Mouse (Mus musculus): Measurements from ENCODE around the gene a. TPM values are rescaled to one million over a fixed set of nuclear protein-coding genes. Genes with fewer than 3 reads are reported as not detected.
"Not testable (repeated sequence)": the region's sequence is repeated elsewhere in the genome, so short reads cannot be mapped to it uniquely, and the experiment has no call there.

Gene a
- polyA plus RNA-seq, 1 experiment = not detected

DNA sequence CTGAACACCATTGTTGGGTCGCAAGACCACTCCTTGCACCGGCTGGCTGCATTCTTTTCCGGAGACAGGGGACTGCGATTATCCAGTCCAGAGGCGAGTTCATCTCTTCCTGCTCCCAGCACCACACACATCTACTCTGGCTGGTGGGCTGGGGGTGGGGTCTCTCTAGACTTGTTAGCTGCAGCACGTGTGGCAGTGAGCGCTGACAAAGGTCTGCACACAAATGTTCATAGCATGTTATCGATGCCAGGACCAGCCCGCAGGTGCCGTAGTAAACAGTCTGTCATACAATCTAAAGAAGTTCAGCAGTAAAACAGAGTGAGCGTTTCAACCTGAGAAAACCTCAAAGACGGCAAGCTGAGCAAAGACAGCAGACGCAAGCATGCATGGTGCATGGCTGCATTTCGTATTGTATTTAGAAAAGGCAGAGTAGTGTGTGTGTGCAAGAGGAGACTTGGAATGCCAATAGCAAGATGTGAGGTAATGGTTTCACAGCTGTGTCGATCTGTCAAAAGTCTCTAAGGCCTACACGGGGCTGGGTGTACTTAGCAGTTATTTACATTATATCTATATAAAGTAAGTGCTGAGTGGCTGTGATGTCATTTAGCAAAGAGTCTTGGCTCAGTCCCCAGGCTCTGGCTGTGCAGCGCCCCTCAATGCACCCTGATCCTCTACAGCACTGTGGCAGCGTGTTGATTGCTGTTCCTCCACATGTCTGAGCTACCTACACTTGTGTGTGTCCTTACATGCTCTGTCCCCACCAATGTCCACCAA, 180.9 kb downstream of the a start:
- Histone ChIP-seq H3K4me1 (ENCODE audit: control insufficient read depth, insufficient read depth, low read length) (no peaks in the 10 kb centered on the region), H3K4me3 (replicated peaks; ENCODE audit: control insufficient read depth, low read depth, low read length) (no peak overlapping the region), H3K27ac (ENCODE audit: control insufficient read depth, insufficient read depth, low read depth, low read length, poor library complexity) (no peak overlapping the region)
- 80% methylated on average over 18 of the region's 18 CpGs for WGBS
- TF ChIP-seq CTCF (IDR thresholded peaks at IDR 0.05; ENCODE audit: control insufficient read depth, insufficient read depth, low read length) (no peak), POLR2A (IDR thresholded peaks at IDR 0.05; ENCODE audit: borderline replicate concordance, control insufficient read depth, low read depth, low read length) (no peak)

DNA sequence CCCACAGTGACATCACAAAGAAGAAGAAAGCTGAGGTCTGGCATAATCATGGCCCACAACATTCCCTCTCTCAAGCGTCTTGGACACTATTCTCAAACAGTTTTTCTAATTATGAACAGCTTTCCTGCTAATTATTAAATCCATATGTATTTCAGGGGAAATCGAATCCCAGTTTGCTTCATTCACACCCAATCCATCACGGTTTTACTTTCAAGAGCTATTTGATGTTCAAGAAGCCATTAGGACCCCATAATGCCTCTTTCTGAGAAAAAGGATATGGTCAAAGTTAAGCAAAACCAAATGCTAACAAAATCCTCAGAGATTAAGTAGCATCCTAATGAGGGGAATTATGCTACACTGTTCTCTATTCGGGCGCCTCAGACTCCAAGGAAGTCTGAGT, 181.8 kb downstream of the a start:
- TF ChIP-seq POLR2A (IDR thresholded peaks at IDR 0.05; ENCODE audit: borderline replicate concordance, control insufficient read depth, low read depth, low read length) = no peak
- H3K4me1 ChIP-seq (ENCODE audit: control insufficient read depth, insufficient read depth, low read length) = no peaks in the 10 kb centered on the region
- 84% methylated on average over 5 of the region's 5 CpGs for WGBS
- H3K4me3 ChIP-seq (replicated peaks; ENCODE audit: control insufficient read depth, low read depth, low read length) = no peak overlapping the region
- no peak overlapping the region for H3K27ac ChIP-seq (ENCODE audit: control insufficient read depth, insufficient read depth, low read depth, low read length, poor library complexity)

DNA sequence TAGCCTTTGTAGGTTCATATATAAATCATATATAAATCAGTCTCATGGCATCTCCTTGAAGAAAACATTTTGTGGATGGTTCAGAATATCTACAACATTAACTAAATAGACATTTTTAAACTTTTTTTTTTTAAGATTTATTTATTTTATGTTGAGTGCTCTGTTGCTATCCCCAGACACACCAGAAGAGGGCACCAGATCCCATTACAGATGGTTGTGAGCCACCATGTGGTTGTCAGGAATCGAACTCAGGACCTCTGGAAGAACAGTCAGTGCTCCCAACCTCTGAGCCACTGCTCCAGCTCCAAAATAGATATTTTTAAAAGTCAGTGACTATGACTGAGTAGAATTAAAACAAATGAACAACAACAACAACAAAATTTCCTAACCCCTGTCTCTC, 195.4 kb downstream of the a start:
- Histone ChIP-seq H3K4me3 (replicated peaks; ENCODE audit: control insufficient read depth, low read depth, low read length) (no peak overlapping the region), H3K27ac (ENCODE audit: control insufficient read depth, insufficient read depth, low read depth, low read length, poor library complexity) (no peak overlapping the region), H3K4me1 (ENCODE audit: control insufficient read depth, insufficient read depth, low read length) (no peaks in the 10 kb centered on the region; the same call in none of the 2 replicates)
- TF ChIP-seq CTCF (IDR thresholded peaks at IDR 0.05; ENCODE audit: control insufficient read depth, insufficient read depth, low read length) (no peak), POLR2A (IDR thresholded peaks at IDR 0.05; ENCODE audit: borderline replicate concordance, control insufficient read depth, low read depth, low read length) (no peak)
- 53% methylated on average over 1 of the region's 1 CpGs for WGBS

DNA sequence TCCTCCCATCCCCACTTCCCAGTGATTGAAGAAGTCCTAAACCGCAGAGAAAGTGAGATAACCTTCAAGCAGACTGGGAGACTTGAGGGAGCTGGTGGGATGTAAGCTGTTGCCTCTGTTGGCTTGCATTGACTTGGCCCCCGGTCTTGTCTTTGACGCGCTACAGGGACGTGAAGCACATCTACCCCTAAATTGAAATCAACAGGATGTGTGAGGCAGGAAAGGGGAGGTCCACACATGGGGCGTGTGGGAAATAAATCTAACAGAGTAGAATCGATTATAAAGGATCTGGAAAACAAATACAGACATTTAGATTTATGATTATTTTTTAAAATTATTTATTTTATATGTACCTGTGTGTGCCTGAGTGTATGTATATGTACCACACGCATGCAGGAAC, 200.2 kb downstream of the a start:
- Histone ChIP-seq H3K4me1 (ENCODE audit: control insufficient read depth, insufficient read depth, low read length) (no peaks in the 10 kb centered on the region; the same call in none of the 2 replicates), H3K4me3 (replicated peaks; ENCODE audit: control insufficient read depth, low read depth, low read length) (no peak overlapping the region), H3K27ac (ENCODE audit: control insufficient read depth, insufficient read depth, low read depth, low read length, poor library complexity) (no peak overlapping the region)
- 29% methylated on average over 8 of the region's 8 CpGs for WGBS
- TF ChIP-seq CTCF (IDR thresholded peaks at IDR 0.05; ENCODE audit: control insufficient read depth, insufficient read depth, low read length) (no peak), POLR2A (IDR thresholded peaks at IDR 0.05; ENCODE audit: borderline replicate concordance, control insufficient read depth, low read depth, low read length) (no peak)

DNA sequence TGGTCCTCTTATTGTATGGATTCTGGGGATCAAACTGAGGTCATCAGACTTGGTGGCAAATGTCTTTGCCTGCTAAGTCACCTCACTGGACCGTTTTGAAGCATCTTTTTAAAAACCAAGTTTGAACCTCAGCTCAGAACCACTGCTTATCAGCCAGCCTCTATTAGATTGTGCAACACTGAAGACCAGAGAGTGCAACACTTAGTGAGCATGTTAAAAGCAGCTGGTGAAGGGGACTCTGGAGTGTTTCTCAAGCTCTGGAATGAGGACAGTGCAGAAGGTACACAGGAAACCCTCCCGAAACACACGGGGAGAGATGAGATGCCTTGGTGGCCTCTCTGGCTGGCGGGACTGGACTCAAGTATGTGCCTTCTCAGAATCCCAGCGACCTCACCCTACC, 200.9 kb downstream of the a start:
- Histone ChIP-seq H3K4me3 (replicated peaks; ENCODE audit: control insufficient read depth, low read depth, low read length) (no peak overlapping the region), H3K4me1 (ENCODE audit: control insufficient read depth, insufficient read depth, low read length) (no peaks in the 10 kb centered on the region; the same call in none of the 2 replicates), H3K27ac (ENCODE audit: control insufficient read depth, insufficient read depth, low read depth, low read length, poor library complexity) (no peak overlapping the region)
- 55% methylated on average over 5 of the region's 5 CpGs for WGBS
- TF ChIP-seq CTCF (IDR thresholded peaks at IDR 0.05; ENCODE audit: control insufficient read depth, insufficient read depth, low read length) (no peak), POLR2A (IDR thresholded peaks at IDR 0.05; ENCODE audit: borderline replicate concordance, control insufficient read depth, low read depth, low read length) (no peak)

DNA sequence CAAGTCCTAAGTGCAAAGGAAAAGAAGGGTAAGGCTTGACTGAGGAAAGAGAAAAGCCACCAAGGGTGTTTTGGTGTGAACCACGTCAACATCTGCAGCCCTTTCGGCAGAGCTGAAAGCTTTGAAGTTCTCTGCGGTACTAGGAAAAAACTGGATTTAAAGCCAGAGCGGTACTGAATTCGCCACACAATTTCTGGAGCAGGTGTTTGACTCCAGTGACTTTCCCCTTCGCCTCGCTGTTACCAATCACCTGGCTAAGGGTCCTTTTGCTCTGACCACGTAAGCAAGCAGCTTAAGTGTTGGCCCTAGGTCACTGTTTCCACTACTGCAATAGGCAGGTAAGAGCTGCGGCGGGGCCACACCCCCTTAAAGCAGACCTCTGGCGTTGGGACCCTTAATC, 214.3 kb downstream of the a start:
- Histone ChIP-seq H3K27ac (ENCODE audit: control insufficient read depth, insufficient read depth, low read depth, low read length, poor library complexity) (no peak overlapping the region), H3K4me1 (ENCODE audit: control insufficient read depth, insufficient read depth, low read length) (no peaks in the 10 kb centered on the region), H3K4me3 (replicated peaks; ENCODE audit: control insufficient read depth, low read depth, low read length) (no peak overlapping the region)
- 89% methylated on average over 11 of the region's 11 CpGs for WGBS
- TF ChIP-seq CTCF (IDR thresholded peaks at IDR 0.05; ENCODE audit: control insufficient read depth, insufficient read depth, low read length) (no peak), POLR2A (IDR thresholded peaks at IDR 0.05; ENCODE audit: borderline replicate concordance, control insufficient read depth, low read depth, low read length) (no peak)

DNA sequence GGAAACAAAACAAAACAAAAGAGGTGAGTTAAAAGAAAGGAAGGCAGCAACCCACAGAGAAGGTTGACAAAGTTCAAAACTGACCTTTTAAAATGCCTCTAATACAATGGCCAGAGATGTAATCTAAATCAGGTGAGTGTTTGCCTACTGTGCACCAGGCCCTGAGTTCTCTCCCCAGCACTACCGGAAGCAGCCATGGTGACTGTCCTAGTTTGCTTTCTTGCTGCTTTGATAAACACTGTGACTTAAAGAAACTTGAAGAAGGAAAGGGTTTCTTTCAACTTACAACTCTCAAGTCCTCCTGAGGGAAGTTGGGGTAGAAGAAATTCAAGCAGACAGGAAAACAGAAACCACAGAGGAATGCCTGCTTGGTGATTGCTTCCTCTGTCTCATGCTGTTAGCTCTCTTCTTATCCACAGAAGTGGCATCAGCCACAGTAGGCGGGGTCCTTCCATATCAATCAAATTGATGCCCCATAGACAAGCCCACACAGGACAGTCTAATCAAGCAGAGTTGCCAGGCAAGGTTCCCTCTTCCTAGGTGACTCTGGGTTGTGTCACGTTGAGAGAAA, 220.0 kb downstream of the a start:
- no peak overlapping the region for H3K4me3 ChIP-seq (replicated peaks; ENCODE audit: control insufficient read depth, low read depth, low read length)
- no peak overlapping the region for H3K27ac ChIP-seq (ENCODE audit: control insufficient read depth, insufficient read depth, low read depth, low read length, poor library complexity)
- under 1% methylated on average over 3 of the region's 3 CpGs for WGBS
- H3K4me1 ChIP-seq (ENCODE audit: control insufficient read depth, insufficient read depth, low read length) = no peaks in the 10 kb centered on the region; the same call in 1 of the 2 replicates
- TF ChIP-seq CTCF (IDR thresholded peaks at IDR 0.05; ENCODE audit: control insufficient read depth, insufficient read depth, low read length) (no peak), POLR2A (IDR thresholded peaks at IDR 0.05; ENCODE audit: borderline replicate concordance, control insufficient read depth, low read depth, low read length) (no peak)

DNA sequence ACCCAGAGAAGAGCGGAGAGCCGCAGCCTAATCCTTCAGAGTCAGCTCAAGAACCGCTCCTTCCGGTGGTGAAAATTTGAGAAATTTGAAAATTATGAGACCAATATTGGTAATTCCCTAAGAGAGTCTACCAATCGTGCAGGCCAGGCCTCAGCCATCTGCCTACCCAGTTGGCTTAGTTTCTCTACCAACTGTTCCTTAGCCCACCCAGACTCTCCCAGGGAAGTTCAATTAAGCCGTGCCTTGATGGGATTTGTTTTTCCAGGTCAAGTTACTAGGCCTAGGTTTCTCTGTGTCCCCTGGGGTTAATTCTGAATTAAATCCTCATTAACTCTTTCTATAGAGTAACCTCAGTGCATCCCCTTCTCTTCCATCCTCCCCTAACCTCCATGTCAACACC, 221.8 kb downstream of the a start:
- no peak for TF ChIP-seq POLR2A (IDR thresholded peaks at IDR 0.05; ENCODE audit: borderline replicate concordance, control insufficient read depth, low read depth, low read length)
- TF ChIP-seq CTCF (IDR thresholded peaks at IDR 0.05; ENCODE audit: control insufficient read depth, insufficient read depth, low read length) = no peak
- WGBS = 88% methylated on average over 6 of the region's 6 CpGs

DNA sequence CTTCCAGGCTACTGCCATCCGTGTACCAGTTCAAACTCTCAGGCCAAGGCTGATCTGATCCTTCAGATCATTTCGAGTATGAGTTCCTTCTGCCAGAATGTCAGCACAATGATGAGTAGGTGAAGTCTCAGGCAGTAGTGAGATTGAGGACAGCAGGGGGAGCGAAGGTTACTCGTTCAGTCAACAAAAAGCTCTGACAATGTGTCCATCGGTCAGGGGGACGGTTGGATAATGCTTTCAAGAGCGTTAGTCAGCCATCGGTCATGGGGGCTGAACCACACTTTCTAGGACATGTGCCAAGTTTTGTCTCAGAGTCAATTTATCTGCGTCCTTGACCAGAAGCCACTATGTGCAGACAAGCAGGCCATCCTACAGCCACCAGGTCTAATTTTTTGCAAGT, 225.5 kb downstream of the a start:
- not testable (repeated sequence) for H3K4me3 ChIP-seq (replicated peaks; ENCODE audit: control insufficient read depth, low read depth, low read length)
- WGBS = 44% methylated on average over 8 of the region's 9 CpGs

More for the DNA sequence above, 221.8 kb downstream of the a start:
- no peak overlapping the region for H3K4me3 ChIP-seq (replicated peaks; ENCODE audit: control insufficient read depth, low read depth, low read length)
- no peak overlapping the region for H3K27ac ChIP-seq (ENCODE audit: control insufficient read depth, insufficient read depth, low read depth, low read length, poor library complexity)
- no peaks in the 10 kb centered on the region; the same call in 1 of the 2 replicates for H3K4me1 ChIP-seq (ENCODE audit: control insufficient read depth, insufficient read depth, low read length)

DNA sequence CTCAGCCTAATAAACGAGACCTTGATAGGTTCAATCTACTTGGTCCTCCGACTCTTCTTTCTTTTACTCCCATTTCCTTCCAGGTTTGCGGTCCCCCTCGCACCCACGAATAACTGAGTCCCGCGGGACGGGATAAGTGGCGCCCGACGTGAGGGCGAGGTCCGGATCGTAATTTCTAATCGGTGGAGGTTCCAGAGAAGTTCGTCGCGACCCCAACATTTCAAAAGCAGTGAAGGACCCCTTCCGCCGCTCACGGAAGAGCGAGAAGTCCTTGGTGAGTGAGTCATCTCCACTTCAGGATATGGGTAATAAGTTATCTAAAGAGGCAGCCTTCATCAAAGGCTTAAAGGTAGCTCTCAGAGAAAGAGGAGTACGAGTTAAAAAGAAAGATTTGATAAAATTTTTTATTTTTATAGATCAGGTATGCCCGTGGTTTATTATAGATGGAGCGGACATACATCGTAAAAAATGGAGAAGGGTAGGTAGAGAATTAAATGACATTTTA, 227.1 kb downstream of the a start, which contains the start of gene Gm14226:
Gene Gm14226 (plus strand): TSS at position 16 of the 505 bp plus-strand sequence.
- 2% methylated on average over 24 of the region's 26 CpGs for WGBS
- peak within 1 kb of the TSS; percentile 61 for H3K4me3 ChIP-seq (replicated peaks; ENCODE audit: control insufficient read depth, low read depth, low read length)
- H3K4me1 ChIP-seq (ENCODE audit: control insufficient read depth, insufficient read depth, low read length) = not testable (repeated sequence)
- 0 out of 2 replicates have a peak within 1 kb of the TSS, but pooled peaks have one; percentile 1 for H3K27ac ChIP-seq (ENCODE audit: control insufficient read depth, insufficient read depth, low read depth, low read length, poor library complexity)

More for the DNA sequence above, 225.5 kb downstream of the a start:
- H3K4me1 ChIP-seq (ENCODE audit: control insufficient read depth, insufficient read depth, low read length); H3K27ac ChIP-seq (ENCODE audit: control insufficient read depth, insufficient read depth, low read depth, low read length, poor library complexity): not testable (repeated sequence)

All from bone marrow, adult 2 months (tissue).